Mouse (Mus musculus) small intestine, adult 2 months (tissue): Measurements from ENCODE around the gene Hmox1.

Source experiments
- CTCF ChIP-seq: fragments of 200-500 bp; IDR thresholded peaks from 2 replicates; pipeline ENCODE4 v1.5.1; 2012; ENCODE audit warnings: low read depth, mild to moderate bottlenecking, control low read depth, inconsistent platforms, low read length, moderate library complexity, mixed read lengths; ENCODE audit not compliant: insufficient replicate concordance, insufficient read length; ENCODE audit errors: extremely low read depth
- POLR2A ChIP-seq: fragments of 200-500 bp; IDR thresholded peaks from 2 replicates; pipeline ENCODE4 v1.6.1; 2012; ENCODE audit warnings: low read depth, mild to moderate bottlenecking, control low read depth, inconsistent platforms, low read length, moderate library complexity

GRCm38 (mm10) chr8:75053342-75053741, 40.1 kb upstream of the Hmox1 start:
- TF ChIP-seq POLR2A (no peak), CTCF (no peak)
